Comparison of ENCODE assay signal across 21 mouse cellular contexts in the genomic region with DNA sequence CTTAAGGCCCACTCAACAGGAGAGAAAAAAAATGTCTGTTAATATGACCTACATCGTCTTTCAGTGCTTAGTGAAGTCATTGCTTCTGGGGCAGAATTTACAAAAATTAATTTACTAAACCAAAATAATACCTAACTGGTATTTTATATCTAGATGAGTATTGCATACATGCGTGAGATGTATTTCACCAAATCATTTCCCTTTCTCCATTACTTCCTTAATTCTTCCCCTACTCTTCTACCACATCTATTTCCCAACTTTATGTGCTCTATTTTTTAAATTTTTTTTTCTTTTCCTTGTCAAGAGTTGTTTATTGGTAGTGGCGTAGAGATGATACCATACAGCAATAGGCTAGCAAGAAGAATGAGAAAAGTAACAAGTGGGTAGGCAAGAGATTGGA.
A peak's percentile ranks its signal among the peaks of the same experiment; 100 is the strongest.
DNase-seq lines count a peak whose midpoint lies in the region; ATAC-seq and TF ChIP-seq lines count a peak whose summit lies in the region.
"Had no signal": no experiment of that assay in that cellular context is flagged by ENCODE, and none has a peak within 500 bp of the region (broad histone marks: within the 10 kb centered on the region; RNA-seq: fewer than 3 reads in every experiment).

No protein-coding gene starts in this region.

- H3K9ac ChIP-seq in liver, postnatal 0 days (replicated peaks) = no peak overlapping the region

- no peak for TF ChIP-seq EP300 in liver, postnatal 0 days (IDR thresholded peaks at IDR 0.05; ENCODE audit: low read depth)

- no peak for TF ChIP-seq CTCF in liver, postnatal 0 days (IDR thresholded peaks at IDR 0.05; ENCODE audit: low read depth)

- 74% methylated on average over 3 of the region's 3 CpGs for WGBS in liver, postnatal 0 days (ENCODE audit: insufficient replicate concordance)

- ATAC-seq in common myeloid progenitor, adult 5-6 weeks (replicated peaks; ENCODE audit: low read depth, poor library complexity, severe bottlenecking) = 0 out of 2 replicates have a peak, but pooled peaks have one; percentile 32
- ATAC-seq in granulocyte monocyte progenitor cell, adult 5-6 weeks (replicated peaks; ENCODE audit: poor library complexity, severe bottlenecking) = peak; percentile 86
- peak; percentile 73 for ATAC-seq in megakaryocyte progenitor cell, adult 5-6 weeks (replicated peaks; ENCODE audit: poor library complexity)
- no peak for ATAC-seq in liver, postnatal 0 days
- ATAC-seq: activated CD4-positive, CD25-positive, alpha-beta regulatory T cell, adult 4 months; CD4-positive, CD25-positive, alpha-beta regulatory T cell, adult 4 months; Patski had no signal

- intact Hi-C loops in left cerebral cortex, postnatal 25 days (cut with DNase I) = no loop called here

- H3K27ac ChIP-seq in liver, postnatal 0 days (ENCODE audit: low read depth) = no peak overlapping the region

- DNase-seq in left cerebral cortex, postnatal 25 days (ENCODE audit: low spot score in 2 of 2) = no peak
- DNase-seq in liver, postnatal 0 days = no peak
- no peak for DNase-seq in kidney, postnatal 25 days
- DNase-seq: adrenal gland, adult 2 months; adrenal gland, adult 8-10 months; adrenal gland, postnatal 10 days; adrenal gland, postnatal 14 days; adrenal gland, postnatal 25 days; adrenal gland, postnatal 36 days; B cell, adult 2 months; cerebellum, adult 11 months; cerebellum, adult 11-12 months; cerebellum, adult 18-20 months had no signal

- H3K36me3 ChIP-seq in liver, postnatal 0 days (replicated peaks; ENCODE audit: insufficient read depth, low read length) = no peaks in the 10 kb centered on the region
- H3K36me3 ChIP-seq: G1E had no signal

- H3K4me1 ChIP-seq in liver, postnatal 0 days (ENCODE audit: insufficient read depth) = no peaks in the 10 kb centered on the region

- H3K4me3 ChIP-seq in liver, postnatal 0 days (ENCODE audit: low read depth, low read length) = no peak overlapping the region

- H3K4me2 ChIP-seq in liver, postnatal 0 days (ENCODE audit: low read depth, low read length) = no peak overlapping the region

- no peaks in the 10 kb centered on the region for H3K9me3 ChIP-seq in liver, postnatal 0 days (ENCODE audit: low read length)

- H3K27me3 ChIP-seq in liver, postnatal 0 days (ENCODE audit: insufficient read depth, low read length) = no peaks in the 10 kb centered on the region
- H3K27me3 ChIP-seq: CH12.LX, Patski had no signal
